Mouse (Mus musculus) testis, adult 2 months (tissue): Measurements from ENCODE around the gene Mcfd2.

Source experiments
- CTCF ChIP-seq: fragments of 200-500 bp; IDR thresholded peaks from 2 replicates; pipeline ENCODE4 v1.5.1; 2012; ENCODE audit warnings: low read depth, mild to moderate bottlenecking, inconsistent platforms, low read length, moderate library complexity; ENCODE audit not compliant: control insufficient read depth, insufficient read depth, insufficient replicate concordance
- POLR2A ChIP-seq: fragments of 200-500 bp; IDR thresholded peaks from 2 replicates; pipeline ENCODE4 v1.6.1; 2012; ENCODE audit warnings: low read depth, mild to moderate bottlenecking, inconsistent platforms, low read length, moderate library complexity; ENCODE audit not compliant: control insufficient read depth

DNA sequence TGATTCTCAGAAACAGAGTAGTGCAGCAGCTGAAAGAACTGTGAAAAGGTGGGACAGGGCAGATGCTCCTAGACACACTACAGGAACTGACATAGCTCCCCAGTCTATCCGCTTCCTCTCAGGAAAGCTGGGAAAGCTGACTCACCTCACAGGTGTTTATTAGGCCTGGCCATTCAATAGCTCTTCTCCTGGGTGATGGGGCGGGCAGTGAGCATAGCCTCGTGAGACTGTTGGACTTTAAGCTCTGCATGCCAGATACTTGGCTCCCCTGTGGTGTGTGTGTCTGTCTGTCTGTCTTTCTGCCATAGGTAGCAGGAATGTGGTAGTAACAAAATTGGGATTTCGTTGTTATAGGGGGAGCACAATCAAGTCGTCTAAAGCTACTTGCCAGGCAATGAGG, 23.6 kb upstream of the Mcfd2 start:
- TF ChIP-seq POLR2A (no peak), CTCF (no peak)
